Mouse (Mus musculus) urinary bladder, postnatal 36 days (tissue): ENCODE data around the gene Dagla.

ENCODE experiments used
- DNase-seq, 2 experiments: peaks; one replicate each; pipeline ENCODE4 v3.0.0; 2022; ENCODE audit warnings: low spot score in 2 of 2, mixed read lengths in 1 of 2

Dagla gene

GRCm38 (mm10) chr19:10307941-10308340 is 3.3 kb upstream of the Dagla start:
- no peak for DNase-seq

- no peak for DNase-seq
Observed at GRCm38 (mm10) chr19:10307351-10307750, 2.7 kb upstream of the Dagla start.

- DNase-seq: no peak
Observed at GRCm38 (mm10) chr19:10306521-10307243, 2.0 kb upstream of the Dagla start.

GRCm38 (mm10) chr19:10305640-10306039 is 963 bp upstream of the Dagla start:
- no peak for DNase-seq

GRCm38 (mm10) chr19:10304395-10304794 is 282 bp downstream of the Dagla start:
- DNase-seq: no peak

- no peak for DNase-seq
Observed at GRCm38 (mm10) chr19:10302852-10303251, 1.8 kb downstream of the Dagla start.

- DNase-seq: no peak
Observed at GRCm38 (mm10) chr19:10301866-10302356, 2.8 kb downstream of the Dagla start.

GRCm38 (mm10) chr19:10301263-10301662 is 3.4 kb downstream of the Dagla start:
- no peak for DNase-seq

- DNase-seq: no peak
Observed at GRCm38 (mm10) chr19:10300809-10301208, 3.9 kb downstream of the Dagla start.

GRCm38 (mm10) chr19:10298268-10298667 is 6.4 kb downstream of the Dagla start:
- DNase-seq: no peak

GRCm38 (mm10) chr19:10297041-10297503 is 7.6 kb downstream of the Dagla start:
- peak; percentile 54 to 82 for DNase-seq

- DNase-seq: no peak
Observed at GRCm38 (mm10) chr19:10296306-10296705, 8.4 kb downstream of the Dagla start.

GRCm38 (mm10) chr19:10294631-10295562 is 9.8 kb downstream of the Dagla start:
- DNase-seq: no peak

GRCm38 (mm10) chr19:10293987-10294386 is 10.7 kb downstream of the Dagla start:
- no peak for DNase-seq

- no peak for DNase-seq
Observed at GRCm38 (mm10) chr19:10291896-10292490, 12.7 kb downstream of the Dagla start.

GRCm38 (mm10) chr19:10290153-10290945 is 14.3 kb downstream of the Dagla start:
- peak; percentile 35 to 80 for DNase-seq

- DNase-seq: peak; percentile 21 to 38
Observed at GRCm38 (mm10) chr19:10289609-10290150, 15.0 kb downstream of the Dagla start.

- DNase-seq: no peak
Observed at GRCm38 (mm10) chr19:10288125-10289040, 16.3 kb downstream of the Dagla start.

GRCm38 (mm10) chr19:10286458-10286872 is 18.2 kb downstream of the Dagla start:
- DNase-seq: no peak
